Mouse (Mus musculus) lung, embryonic 16.5 days (tissue): ENCODE results near the gene Nop14. TPM values are rescaled to one million over a fixed set of nuclear protein-coding genes. Genes with fewer than 3 reads are reported as not detected.
"Not testable (repeated sequence)": the region's sequence is repeated elsewhere in the genome, so short reads cannot be mapped to it uniquely, and the experiment has no call there.

Source experiments
- ATAC-seq: fragments of 200-750 bp; cut with Nextera tagmentation; 2 replicates; pipeline ENCODE4 v1.8.0; 2017; ENCODE audit warnings: low read depth, mild to moderate bottlenecking, moderate library complexity
- H3K27ac ChIP-seq: fragments of 300-500 bp; sonication (generic); 2 replicates; pipeline ENCODE4 v1.5.1; 2014; ENCODE audit warnings: mild to moderate bottlenecking, control low read depth, low read length
- H3K27me3 ChIP-seq: fragments of 300-500 bp; sonication (generic); 2 replicates; pipeline ENCODE4 v1.6.1; 2014; ENCODE audit warnings: low read depth, low read length, mixed read lengths; ENCODE audit not compliant: control insufficient read depth, insufficient read depth
- H3K36me3 ChIP-seq: fragments of 300-500 bp; sonication (generic); 2 replicates; pipeline ENCODE4 v1.6.1; 2014; ENCODE audit warnings: low read length; ENCODE audit not compliant: control insufficient read depth, insufficient read depth
- H3K4me1 ChIP-seq: fragments of 300-500 bp; sonication (generic); replicated peaks from 2 replicates; pipeline ENCODE4 v1.6.1; 2014; ENCODE audit warnings: low read length, mixed read lengths; ENCODE audit not compliant: control insufficient read depth, insufficient read depth
- H3K4me2 ChIP-seq: fragments of 300-500 bp; sonication (generic); 2 replicates; pipeline ENCODE4 v1.6.1; 2014; ENCODE audit warnings: low read depth, low read length, control low read depth
- H3K4me3 ChIP-seq: fragments of 300-500 bp; sonication (generic); 2 replicates; pipeline ENCODE4 v1.5.1; 2014; ENCODE audit warnings: mild to moderate bottlenecking, low read length, control low read depth
- H3K9ac ChIP-seq: fragments of 300-500 bp; sonication (generic); 2 replicates; pipeline ENCODE4 v1.6.1; 2014; ENCODE audit warnings: low read length, control low read depth
- H3K9me3 ChIP-seq: fragments of 300-500 bp; sonication (generic); 2 replicates; pipeline ENCODE4 v1.6.1; 2016; ENCODE audit warnings: low read length; ENCODE audit not compliant: control insufficient read depth
- WGBS: fragments of 180-500 bp; shearing (Covaris S2); extraction: QIAGEN DNeasy Blood & Tissue Kit; methylation state at CpG from one replicate; pipeline ENCODE4 v1.1.7; 2014; 5-methylcytosine and 5-hydroxymethylcytosine counted together
- polyA plus RNA-seq: library from polyadenylated mRNA; unstranded; fragments of >200 nt; fragmentation: Nextera tagmentation; extraction: Ambion mirVana; gene quantifications from 2 replicates; pipeline ENCODE4 v1.2.1, GENCODE M21; 2015

Gene Nop14
- polyA plus RNA-seq, 1 experiment from 2014 or later: 21.5 TPM

- Histone ChIP-seq H3K36me3 (peaks cover 2% of the 10 kb centered on the region; the same call in 1 of the 2 replicates), H3K27me3 (no peaks in the 10 kb centered on the region), H3K27ac (no peak overlapping the region), H3K4me3 (no peak overlapping the region), H3K4me1 (peaks cover 3% of the 10 kb centered on the region; the same call in 1 of the 2 replicates), H3K9me3 (no peaks in the 10 kb centered on the region), H3K4me2 (no peak overlapping the region), H3K9ac (no peak overlapping the region)
- ATAC-seq: no peak
- 89% methylated on average over 6 of the region's 6 CpGs for WGBS
These were observed 67.3 kb downstream of the Nop14 start for GRCm38 (mm10) chr5:34592666-34593065.

DNA sequence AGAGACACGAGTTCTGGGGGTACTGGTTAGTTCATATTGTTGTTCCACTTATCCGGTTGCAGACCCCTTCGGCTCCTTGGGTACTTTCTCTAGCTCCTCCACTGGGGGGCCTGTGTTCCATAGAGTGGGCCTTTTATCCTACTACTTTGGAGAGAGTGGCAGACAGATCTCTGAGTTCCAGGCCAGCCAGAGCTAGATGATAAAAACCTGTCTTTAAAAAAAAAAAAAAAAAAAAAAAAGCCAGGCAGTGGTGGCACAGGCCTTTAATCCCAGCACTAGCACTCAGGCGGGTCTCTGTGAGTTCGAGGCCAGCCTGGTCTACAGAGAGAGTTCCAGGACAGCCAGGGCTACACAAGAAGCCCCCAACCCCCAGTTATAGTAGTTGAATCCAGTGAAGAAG, 67.7 kb downstream of the Nop14 start:
- H3K9ac ChIP-seq, ATAC-seq, H3K4me1 ChIP-seq, H3K27me3 ChIP-seq, H3K4me3 ChIP-seq, H3K36me3 ChIP-seq, H3K27ac ChIP-seq, H3K4me2 ChIP-seq, H3K9me3 ChIP-seq: not testable (repeated sequence)
- WGBS: 86% methylated on average over 5 of the region's 5 CpGs

DNA sequence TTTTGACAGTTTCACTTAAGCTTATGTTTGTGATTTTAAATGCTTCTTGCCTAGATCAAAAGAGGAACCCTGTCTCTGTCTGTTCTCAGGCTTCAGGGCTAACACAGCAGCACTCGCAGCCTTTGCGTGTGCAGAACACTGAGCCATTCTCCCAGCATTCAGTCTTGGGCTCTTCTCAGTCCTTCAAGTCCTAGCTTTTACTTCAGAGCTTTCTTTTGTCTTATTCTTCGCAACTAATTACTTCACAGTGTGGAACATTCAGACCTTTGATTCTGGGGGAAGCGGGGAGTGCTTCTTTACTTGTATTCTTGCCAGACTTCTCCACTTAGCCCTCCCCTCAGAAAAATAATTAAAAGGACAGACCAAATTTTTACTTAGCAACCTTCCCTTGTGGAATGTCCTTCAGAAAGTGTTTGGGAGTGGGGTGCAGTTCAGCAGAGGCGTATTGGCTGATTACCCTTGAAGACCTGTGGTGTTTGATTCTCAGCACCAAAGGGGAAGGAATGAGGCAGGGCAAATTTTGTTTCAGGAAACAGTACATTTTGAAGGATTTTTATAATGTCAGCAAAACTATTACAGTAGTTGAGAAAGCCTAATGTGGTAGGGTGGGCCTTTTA, 68.5 kb downstream of the Nop14 start:
- H3K4me3 ChIP-seq: no peak overlapping the region
- no peak overlapping the region for H3K4me2 ChIP-seq
- H3K27ac ChIP-seq: 0 out of 2 replicates have a peak overlapping the region, but pooled peaks have one; percentile 31
- no peaks in the 10 kb centered on the region for H3K27me3 ChIP-seq
- H3K9me3 ChIP-seq: no peaks in the 10 kb centered on the region
- H3K36me3 ChIP-seq: peaks cover 2% of the 10 kb centered on the region; the same call in 1 of the 2 replicates
- 71% methylated on average over 5 of the region's 5 CpGs for WGBS
- H3K4me1 ChIP-seq: peaks cover 3% of the 10 kb centered on the region; the same call in 1 of the 2 replicates
- no peak overlapping the region for H3K9ac ChIP-seq
- ATAC-seq: no peak

DNA sequence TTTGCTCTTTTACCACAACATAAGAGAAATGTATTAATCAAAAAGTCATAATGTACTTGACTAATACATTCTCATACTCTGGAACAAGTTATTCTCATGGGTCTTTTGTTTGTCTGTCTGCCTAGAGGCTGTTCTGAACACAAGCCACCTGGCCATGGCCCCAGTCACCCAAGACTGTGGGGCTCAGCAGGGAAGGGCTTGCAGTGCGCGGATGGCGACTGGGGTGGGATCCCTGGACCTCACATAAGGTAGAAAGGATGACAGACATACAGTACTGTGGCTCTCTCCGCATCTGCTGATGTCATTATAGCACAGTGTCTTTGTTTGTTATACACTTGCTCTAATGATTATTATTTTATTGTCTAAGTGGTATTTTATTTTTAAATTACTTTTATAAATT, 69.2 kb downstream of the Nop14 start:
- Histone ChIP-seq H3K27me3 (no peaks in the 10 kb centered on the region), H3K36me3 (peaks cover 5% of the 10 kb centered on the region; the same call in 1 of the 2 replicates), H3K27ac (no peak overlapping the region), H3K4me1 (peaks cover 3% of the 10 kb centered on the region; the same call in 1 of the 2 replicates), H3K9ac (no peak overlapping the region), H3K9me3 (no peaks in the 10 kb centered on the region), H3K4me3 (no peak overlapping the region), H3K4me2 (no peak overlapping the region)
- ATAC-seq: no peak
- 57% methylated on average over 4 of the region's 4 CpGs for WGBS

DNA sequence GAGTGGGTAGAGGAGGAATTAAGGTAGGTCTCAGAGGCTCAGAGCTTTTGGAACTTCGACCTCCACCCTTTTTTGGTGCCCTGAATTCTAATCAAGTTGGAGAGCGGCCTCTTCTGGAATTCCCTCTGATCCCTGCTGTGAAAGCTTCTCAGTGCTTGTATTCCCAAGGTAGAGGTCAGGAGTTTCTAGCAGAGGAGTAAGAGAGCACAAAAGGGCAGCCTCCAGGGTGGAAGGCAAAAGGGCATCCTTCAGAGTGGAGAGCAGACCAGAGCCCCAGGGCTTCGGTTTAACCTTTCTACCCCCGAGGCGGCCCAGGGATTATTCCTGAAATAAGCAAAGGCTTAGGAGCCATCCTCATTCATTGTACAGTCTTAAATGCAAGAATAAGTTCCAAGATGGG, 69.9 kb downstream of the Nop14 start:
- Histone ChIP-seq H3K4me2 (no peak overlapping the region), H3K9me3 (no peaks in the 10 kb centered on the region), H3K27me3 (no peaks in the 10 kb centered on the region), H3K4me1 (peaks cover 3% of the 10 kb centered on the region; the same call in 1 of the 2 replicates), H3K27ac (no peak overlapping the region), H3K9ac (no peak overlapping the region), H3K4me3 (no peak overlapping the region), H3K36me3 (peaks cover 5% of the 10 kb centered on the region; the same call in 1 of the 2 replicates)
- no peak for ATAC-seq
- 46% methylated on average over 5 of the region's 5 CpGs for WGBS

Other genes starting within 250 kb of the Nop14 start
- 23.4 and 27.3 TPM in 2 replicates for gene Tnip2, start 146.2 kb downstream of the Nop14 start, polyA plus RNA-seq
- 5.9 and 11.0 TPM in 2 replicates for gene Sh3bp2, start 134.3 kb downstream of the Nop14 start, polyA plus RNA-seq
- 201 and 210 TPM in 2 replicates for gene Add1, start 86.5 kb downstream of the Nop14 start, polyA plus RNA-seq
- 146 and 148 TPM in 2 replicates for gene Mfsd10, start 22.9 kb downstream of the Nop14 start, polyA plus RNA-seq
- gene Grk4, start 231 bp upstream of the Nop14 start, polyA plus RNA-seq: 2.7 and 3.1 TPM in 2 replicates
- gene Htt, start 101.6 kb upstream of the Nop14 start, polyA plus RNA-seq: 10.1 and 12.5 TPM in 2 replicates
- gene Msantd1, start 247.9 kb upstream of the Nop14 start, polyA plus RNA-seq: 0.85 and 1.1 TPM in 2 replicates